Mouse (Mus musculus) C2C12 (cell line): ENCODE data around the gene Rsu1. TPM values are rescaled to one million over a fixed set of nuclear protein-coding genes. Genes with fewer than 3 reads are reported as not detected.

Experiments
- H3K27me3 ChIP-seq: one replicate; pipeline ENCODE4 v1.6.1; 2011; ENCODE audit not compliant: control insufficient read depth, insufficient read depth, insufficient read length
- H3K36me3 ChIP-seq: one replicate; pipeline ENCODE4 v1.6.1; 2011; ENCODE audit not compliant: control insufficient read depth, insufficient read depth
- H3K4me3 ChIP-seq: one replicate; pipeline ENCODE4 v1.5.1; 2011; ENCODE audit warnings: mild to moderate bottlenecking, control low read depth; ENCODE audit not compliant: poor library complexity, insufficient read depth, severe bottlenecking
- H3K79me2 ChIP-seq: one replicate; pipeline ENCODE4 v1.6.1; 2011; ENCODE audit not compliant: control insufficient read depth, insufficient read depth
- H3K79me3 ChIP-seq: one replicate; pipeline ENCODE4 v1.6.1; 2011; ENCODE audit warnings: low read depth, control low read depth
- H3ac ChIP-seq: one replicate; pipeline ENCODE3; 2011; ENCODE audit warnings: low read depth; ENCODE audit not compliant: control insufficient read depth, insufficient read length
- CEBPB ChIP-seq: IDR thresholded peaks from one replicate; pipeline ENCODE4 v1.6.1; 2011; ENCODE audit warnings: low read depth, mild to moderate bottlenecking, control low read depth, moderate library complexity
- CTCF ChIP-seq: IDR thresholded peaks from one replicate; pipeline ENCODE4 v1.5.1; 2011; ENCODE audit not compliant: control insufficient read depth, insufficient read depth, insufficient read length
- FOSL1 ChIP-seq: IDR thresholded peaks from one replicate; pipeline ENCODE4 v1.8.0; 2011; ENCODE audit warnings: mild to moderate bottlenecking, low read length; ENCODE audit not compliant: poor library complexity, insufficient read depth, severe bottlenecking
- MAX ChIP-seq: IDR thresholded peaks from one replicate; pipeline ENCODE4 v1.6.1; 2011; ENCODE audit warnings: mild to moderate bottlenecking, control low read depth
- MYOD1 ChIP-seq: IDR thresholded peaks from one replicate; pipeline ENCODE4 v1.6.1; 2011; ENCODE audit warnings: low read depth; ENCODE audit not compliant: control insufficient read depth, insufficient read length
- MYOG ChIP-seq: IDR thresholded peaks from one replicate; pipeline ENCODE4 v1.6.1; 2011; ENCODE audit not compliant: control insufficient read depth, insufficient read length; ENCODE audit errors: extremely low read depth
- USF1 ChIP-seq: IDR thresholded peaks from one replicate; pipeline ENCODE4 v1.6.1; 2011; ENCODE audit warnings: low read depth, mild to moderate bottlenecking, control low read depth, moderate library complexity
- polyA plus RNA-seq: library from polyadenylated mRNA; unstranded; fragments of >200 nt; fragmentation: generic; extraction: Trizol; gene quantifications from one replicate; pipeline ENCODE4 v1.2.1, GENCODE M21; 2012; ENCODE audit warnings: missing spikeins

The Rsu1 gene
- polyA plus RNA-seq, 1 experiment, result 104 TPM

- TF ChIP-seq CEBPB, result no peak
- TF ChIP-seq MAX, result no peak
- no peak for TF ChIP-seq MYOG
- no peak for TF ChIP-seq CTCF
- TF ChIP-seq MYOD1, result no peak
- no peak for TF ChIP-seq USF1
- TF ChIP-seq FOSL1, result no peak
- Histone ChIP-seq H3K36me3 (no peaks in the 10 kb centered on the region), H3K79me3 (no peaks in the 10 kb centered on the region), H3K79me2 (no peaks in the 10 kb centered on the region), H3K27me3 (no peaks in the 10 kb centered on the region), H3K4me3 (no peak overlapping the region), H3ac (no peak overlapping the region)
Measured at GRCm38 (mm10) chr2:13278114-13278862, 7.1 kb upstream of the Rsu1 start.

GRCm38 (mm10) chr2:13275874-13276273, 4.7 kb upstream of the Rsu1 start:
- no peaks in the 10 kb centered on the region for H3K36me3 ChIP-seq
- H3K79me2 ChIP-seq, result peaks cover under 1% of the 10 kb centered on the region
- H3ac ChIP-seq, result no peak overlapping the region
- H3K4me3 ChIP-seq, result no peak overlapping the region
- TF ChIP-seq FOSL1, result no peak
- TF ChIP-seq USF1, result no peak
- no peak for TF ChIP-seq CTCF
- no peak for TF ChIP-seq MYOD1
- no peak for TF ChIP-seq MAX
- no peak for TF ChIP-seq CEBPB
- TF ChIP-seq MYOG, result no peak
- no peaks in the 10 kb centered on the region for H3K27me3 ChIP-seq
- no peaks in the 10 kb centered on the region for H3K79me3 ChIP-seq

- Histone ChIP-seq H3K79me3 (peaks cover 10% of the 10 kb centered on the region), H3K4me3 (peak overlapping the region; percentile 45), H3K36me3 (peaks cover 14% of the 10 kb centered on the region), H3ac (peak overlapping the region; percentile 83), H3K79me2 (peaks cover 17% of the 10 kb centered on the region), H3K27me3 (no peaks in the 10 kb centered on the region)
- peak; percentile 27 for TF ChIP-seq MAX
- no peak for TF ChIP-seq CEBPB
Measured at GRCm38 (mm10) chr2:13270736-13271135, 479 bp downstream of the Rsu1 start.

GRCm38 (mm10) chr2:13268681-13269293, 2.4 kb downstream of the Rsu1 start:
- TF ChIP-seq MAX (no peak), FOSL1 (no peak), MYOD1 (no peak), MYOG (no peak), CTCF (no peak)
- H3K27me3 ChIP-seq, result no peaks in the 10 kb centered on the region

GRCm38 (mm10) chr2:13264875-13265274, 6.3 kb downstream of the Rsu1 start:
- peaks cover 32% of the 10 kb centered on the region for H3K36me3 ChIP-seq
- peaks cover 52% of the 10 kb centered on the region for H3K79me2 ChIP-seq
- peaks cover 15% of the 10 kb centered on the region for H3K79me3 ChIP-seq
- no peak overlapping the region for H3ac ChIP-seq
- TF ChIP-seq CTCF (peak; percentile 57), USF1 (no peak)
- H3K27me3 ChIP-seq, result no peaks in the 10 kb centered on the region
- H3K4me3 ChIP-seq, result no peak overlapping the region

More at GRCm38 (mm10) chr2:13268681-13269293, 2.4 kb downstream of the Rsu1 start:
- peaks cover 17% of the 10 kb centered on the region for H3K79me3 ChIP-seq
- H3K4me3 ChIP-seq, result no peak overlapping the region
- no peak overlapping the region for H3ac ChIP-seq
- H3K36me3 ChIP-seq, result peaks cover 19% of the 10 kb centered on the region
- peaks cover 35% of the 10 kb centered on the region for H3K79me2 ChIP-seq

GRCm38 (mm10) chr2:13263150-13263549, 8.1 kb downstream of the Rsu1 start:
- Histone ChIP-seq H3K27me3 (no peaks in the 10 kb centered on the region), H3K4me3 (no peak overlapping the region), H3K79me3 (peaks cover 8% of the 10 kb centered on the region), H3ac (no peak overlapping the region), H3K36me3 (peaks cover 37% of the 10 kb centered on the region), H3K79me2 (peaks cover 49% of the 10 kb centered on the region)
- TF ChIP-seq CTCF, result no peak
- TF ChIP-seq MYOG, result no peak
- TF ChIP-seq MYOD1, result no peak
- TF ChIP-seq USF1, result no peak
- TF ChIP-seq CEBPB, result no peak
- no peak for TF ChIP-seq FOSL1
- no peak for TF ChIP-seq MAX
